Mouse (Mus musculus) hindbrain, postnatal 0 days (tissue): ENCODE results near the gene 1700047I17Rik2. TPM values are rescaled to one million over a fixed set of nuclear protein-coding genes. Genes with fewer than 3 reads are reported as not detected.
"Not testable (repeated sequence)": the region's sequence is repeated elsewhere in the genome, so short reads cannot be mapped to it uniquely, and the experiment has no call there.

Experiments used
- ATAC-seq: fragments of 200-750 bp; cut with Nextera tagmentation; 2 replicates; pipeline ENCODE4 v1.8.0; 2017; ENCODE audit warnings: mild to moderate bottlenecking, moderate TSS enrichment, moderate library complexity
- DNase-seq: peaks from one replicate; pipeline ENCODE4 v3.0.0-alpha.2; 2015; ENCODE audit warnings: low spot score
- H3K27ac ChIP-seq: fragments of 300-500 bp; sonication (generic); 2 replicates; pipeline ENCODE4 v1.5.1; 2014; ENCODE audit warnings: mild to moderate bottlenecking
- H3K27me3 ChIP-seq: fragments of 300-500 bp; sonication (generic); 2 replicates; pipeline ENCODE4 v1.6.1; 2014; ENCODE audit warnings: low read length, mixed read lengths; ENCODE audit not compliant: insufficient read depth
- H3K36me3 ChIP-seq: fragments of 300-500 bp; sonication (generic); 2 replicates; pipeline ENCODE4 v1.6.1; 2014; ENCODE audit warnings: low read length, mixed read lengths; ENCODE audit not compliant: insufficient read depth
- H3K4me1 ChIP-seq: fragments of 300-500 bp; sonication (generic); 2 replicates; pipeline ENCODE4 v1.6.1; 2014; ENCODE audit warnings: antibody characterized with exemption, low read length, mixed read lengths; ENCODE audit not compliant: insufficient read depth
- H3K4me2 ChIP-seq: fragments of 300-500 bp; sonication (generic); 2 replicates; pipeline ENCODE4 v1.6.1; 2014; ENCODE audit warnings: low read depth, mild to moderate bottlenecking, low read length, moderate library complexity, mixed read lengths
- H3K4me3 ChIP-seq: fragments of 300-500 bp; sonication (generic); 2 replicates; pipeline ENCODE4 v1.5.1; 2014; ENCODE audit warnings: low read length
- H3K9ac ChIP-seq: fragments of 300-500 bp; sonication (generic); replicated peaks from 2 replicates; pipeline ENCODE4 v1.6.1; 2014; ENCODE audit warnings: mild to moderate bottlenecking, low read length, moderate library complexity, mixed read lengths
- H3K9me3 ChIP-seq: fragments of 300-500 bp; sonication (generic); 2 replicates; pipeline ENCODE4 v1.6.1; 2016; ENCODE audit warnings: low read length, mixed read lengths
- WGBS: fragments of 180-500 bp; shearing (Covaris S2); extraction: QIAGEN DNeasy Blood & Tissue Kit; methylation state at CpG from one replicate; pipeline ENCODE4 v1.1.7; 2014; 5-methylcytosine and 5-hydroxymethylcytosine counted together
- polyA plus RNA-seq: library from polyadenylated mRNA; unstranded; fragments of >200 nt; fragmentation: Nextera tagmentation; extraction: Ambion mirVana; gene quantifications from 2 replicates; pipeline ENCODE4 v1.2.1, GENCODE M21; 2015
- total RNA-seq: library from RNA; depleted of rRNA; stranded (reverse); fragments of >200 nt; gene quantifications from 2 replicates; pipeline ENCODE4 v1.2.3, GENCODE M21; 2014; rRNA removed

The 1700047I17Rik2 gene
- total RNA-seq (not detected in 2 replicates), polyA plus RNA-seq (not detected in 2 replicates)

GRCm38 (mm10) chr12:55199306-55199705, at the start of gene 1700047I17Rik2:
Gene 1700047I17Rik2, plus strand, starts transcription at chr12:55199592.
- not testable (repeated sequence) for H3K27me3 ChIP-seq, H3K36me3 ChIP-seq, DNase-seq, H3K4me1 ChIP-seq, H3K4me3 ChIP-seq, H3K27ac ChIP-seq, H3K4me2 ChIP-seq, H3K9ac ChIP-seq, H3K9me3 ChIP-seq
- no CpG with 5 or more reads among the region's 40 CpGs for WGBS
- ATAC-seq = peak; percentile 98

DNA sequence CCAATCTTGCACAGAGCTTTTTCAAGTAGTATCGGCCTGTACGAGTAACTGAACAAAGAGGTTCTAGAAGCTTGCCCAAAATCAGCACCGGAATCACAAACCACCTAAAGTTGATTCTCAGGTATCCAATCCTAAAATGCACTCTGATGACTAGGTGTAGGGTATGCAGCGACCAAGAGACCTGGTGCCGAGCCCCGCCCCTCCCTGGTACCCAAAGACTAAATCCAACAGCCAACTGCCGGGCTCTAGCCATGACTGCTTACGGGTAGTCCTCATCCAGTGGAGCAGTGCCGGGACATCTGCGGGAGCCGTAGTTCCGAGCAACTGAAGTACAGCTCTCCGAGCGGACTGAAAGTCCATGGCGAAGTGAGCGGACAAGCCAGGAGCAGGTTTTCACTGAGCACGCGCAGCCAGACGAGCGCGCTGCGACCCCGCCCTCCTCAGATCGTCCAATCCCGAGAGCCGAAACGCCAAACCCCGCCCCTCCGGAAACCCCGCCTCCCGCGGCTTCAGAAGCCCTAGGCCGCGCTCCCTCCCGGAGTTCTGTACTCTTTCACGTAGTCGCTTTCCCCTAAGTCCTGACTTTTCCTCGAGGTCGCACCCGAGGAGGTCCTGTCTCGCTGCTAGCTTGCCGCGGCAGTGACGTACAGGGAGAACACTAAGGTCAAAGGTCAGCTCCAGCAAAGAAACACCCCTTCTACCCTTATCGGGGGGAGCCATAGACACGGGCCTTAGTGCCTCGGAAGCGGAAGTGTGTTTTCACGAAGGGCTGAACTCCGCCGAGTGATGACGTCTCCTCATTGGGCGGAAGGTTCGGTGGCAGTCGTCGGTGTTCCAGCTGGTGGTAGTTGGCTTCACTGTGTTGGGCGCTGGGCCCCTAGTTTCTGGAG, 44.6 kb upstream of the 1700047I17Rik2 start, which contains the start of gene Srp54b:
TSS of gene Srp54b (plus strand) at position 546 of the 890 bp plus-strand sequence.
- H3K9me3 ChIP-seq, H3K4me1 ChIP-seq, H3K4me2 ChIP-seq, DNase-seq, H3K27ac ChIP-seq, H3K36me3 ChIP-seq, H3K9ac ChIP-seq, H3K4me3 ChIP-seq, H3K27me3 ChIP-seq: not testable (repeated sequence)
- no CpG with 5 or more reads among the region's 57 CpGs for WGBS
- peak; percentile 99 for ATAC-seq

DNA sequence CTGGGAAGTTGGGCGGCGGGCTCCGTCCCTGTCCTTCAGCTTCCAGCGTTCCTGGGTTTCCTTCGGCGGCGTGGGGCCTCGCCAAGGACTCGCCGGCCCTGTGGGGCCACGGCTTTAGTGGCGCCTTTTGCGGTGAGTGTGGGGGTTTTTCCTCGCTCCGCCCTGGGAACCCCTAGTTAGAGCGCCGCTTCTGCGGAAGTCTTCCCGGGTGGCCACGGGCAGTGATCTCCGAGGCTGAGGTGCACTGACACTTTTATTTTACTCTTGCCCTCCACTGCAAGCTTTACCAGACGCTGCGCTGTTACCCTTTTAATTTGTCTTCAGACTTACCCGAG, 44.0 kb upstream of the 1700047I17Rik2 start:
- not testable (repeated sequence) for H3K4me1 ChIP-seq, H3K9ac ChIP-seq, DNase-seq, H3K36me3 ChIP-seq, H3K4me3 ChIP-seq, H3K9me3 ChIP-seq, H3K27me3 ChIP-seq, H3K27ac ChIP-seq, H3K4me2 ChIP-seq
- peak; percentile 61 for ATAC-seq
- 0% methylated on average over 6 of the region's 24 CpGs for WGBS

GRCm38 (mm10) chr12:55167034-55167557, 32.3 kb upstream of the 1700047I17Rik2 start:
- not testable (repeated sequence) for H3K27me3 ChIP-seq, H3K27ac ChIP-seq, DNase-seq, H3K36me3 ChIP-seq, H3K9ac ChIP-seq, H3K4me2 ChIP-seq, H3K9me3 ChIP-seq, H3K4me1 ChIP-seq, ATAC-seq, H3K4me3 ChIP-seq
- no CpG with 5 or more reads among the region's 7 CpGs for WGBS

GRCm38 (mm10) chr12:55187686-55188085, 11.7 kb upstream of the 1700047I17Rik2 start:
- H3K9ac ChIP-seq, H3K4me3 ChIP-seq, H3K27me3 ChIP-seq, H3K4me2 ChIP-seq, H3K4me1 ChIP-seq, H3K9me3 ChIP-seq, H3K36me3 ChIP-seq, H3K27ac ChIP-seq, DNase-seq, ATAC-seq: not testable (repeated sequence)
- no CpG with 5 or more reads among the region's 8 CpGs for WGBS

DNA sequence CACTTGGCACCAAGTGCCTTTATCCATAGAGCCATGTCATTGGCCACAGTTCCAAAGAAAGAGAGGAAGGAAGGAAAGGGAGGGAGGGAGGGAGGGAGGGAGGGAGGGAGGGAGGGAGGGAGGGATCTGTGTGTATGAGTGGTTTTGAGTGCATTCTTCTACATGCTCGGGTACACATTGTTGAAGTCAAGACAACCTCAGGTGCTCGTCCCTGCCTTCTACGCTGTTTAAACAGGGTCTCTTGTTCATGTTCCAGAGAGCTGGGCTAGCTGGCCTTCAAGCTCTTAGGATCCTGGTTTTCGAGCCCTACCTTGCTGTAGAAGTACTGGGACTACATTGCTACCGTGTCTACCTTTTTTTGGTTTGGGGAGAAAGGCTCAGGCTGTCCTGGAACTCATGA, 10.3 kb upstream of the 1700047I17Rik2 start:
- ATAC-seq, H3K27me3 ChIP-seq: not testable (repeated sequence)

GRCm38 (mm10) chr12:55199799-55200198, 407 bp downstream of the 1700047I17Rik2 start:
- not testable (repeated sequence) for H3K9me3 ChIP-seq, DNase-seq, H3K9ac ChIP-seq, H3K4me1 ChIP-seq, H3K36me3 ChIP-seq, H3K4me2 ChIP-seq, H3K27ac ChIP-seq, H3K27me3 ChIP-seq, H3K4me3 ChIP-seq
- no CpG with 5 or more reads among the region's 18 CpGs for WGBS
- ATAC-seq = peak; percentile 46

More for the DNA sequence above, 10.3 kb upstream of the 1700047I17Rik2 start:
- H3K36me3 ChIP-seq, H3K9me3 ChIP-seq, H3K9ac ChIP-seq, H3K4me2 ChIP-seq, H3K4me1 ChIP-seq, DNase-seq, H3K4me3 ChIP-seq, H3K27ac ChIP-seq: not testable (repeated sequence)
- no CpG with 5 or more reads among the region's 5 CpGs for WGBS

DNA sequence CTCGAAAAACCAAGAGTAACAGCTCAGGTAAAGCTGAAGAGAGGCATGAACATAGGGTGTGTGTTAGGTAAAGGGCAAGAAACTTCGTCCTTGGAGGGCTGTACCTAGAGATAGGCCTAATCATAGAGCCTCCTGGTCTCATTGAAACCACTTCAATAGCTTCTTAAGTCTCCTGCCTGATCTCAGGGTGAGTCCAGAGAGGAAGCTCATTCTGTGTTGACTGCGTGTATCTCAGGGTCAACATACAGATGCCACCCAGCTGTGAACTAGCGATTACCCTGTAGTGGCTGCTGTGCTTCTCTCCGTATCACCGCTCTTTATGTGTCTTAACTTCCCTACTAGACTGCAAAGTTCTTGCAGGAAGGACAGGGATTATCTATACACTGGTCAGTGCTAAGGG, 13.6 kb downstream of the 1700047I17Rik2 start:
- H3K27me3 ChIP-seq, H3K4me1 ChIP-seq, H3K27ac ChIP-seq, H3K9ac ChIP-seq, DNase-seq, H3K9me3 ChIP-seq, ATAC-seq, H3K4me2 ChIP-seq, H3K36me3 ChIP-seq, H3K4me3 ChIP-seq: not testable (repeated sequence)
- WGBS = no CpG with 5 or more reads among the region's 6 CpGs

- H3K9ac ChIP-seq, H3K36me3 ChIP-seq, DNase-seq, H3K4me1 ChIP-seq, H3K27ac ChIP-seq, H3K4me2 ChIP-seq, H3K27me3 ChIP-seq, H3K9me3 ChIP-seq: not testable (repeated sequence)
- peak within 1 kb of the TSS; percentile 28 for H3K4me3 ChIP-seq
- WGBS = no CpG with 5 or more reads among the region's 57 CpGs
- ATAC-seq = peak; percentile 99
These were observed 30.5 kb downstream of the 1700047I17Rik2 start, which contains the start of gene Srp54c for GRCm38 (mm10) chr12:55229626-55230519. Gene Srp54c, plus strand, starts transcription at chr12:55230168.
